Mouse (Mus musculus) kidney, adult 9 months (tissue): Measurements from ENCODE around the gene Gkn3.
A peak's percentile ranks its signal among the peaks of the same experiment; 100 is the strongest.

Experiments
- DNase-seq: peaks from one replicate; pipeline ENCODE4 v3.0.0; 2022

The Gkn3 gene

GRCm38 (mm10) chr6:87350829-87351228 lies 37.9 kb downstream of the Gkn3 start, which contains the start of gene Gkn1:
Gene Gkn1, minus strand, starts transcription at chr6:87350942.
- DNase-seq = no peak

GRCm38 (mm10) chr6:87335935-87336295 lies 52.8 kb downstream of the Gkn3 start:
- DNase-seq = no peak

- DNase-seq = peak; percentile 33
Measured at GRCm38 (mm10) chr6:87335091-87335934, 53.4 kb downstream of the Gkn3 start, which contains the start of gene Antxr1. Gene Antxr1, minus strand, starts transcription at chr6:87335821.

GRCm38 (mm10) chr6:87334361-87335090 lies 54.2 kb downstream of the Gkn3 start:
- peak; percentile 18 for DNase-seq
